Mouse (Mus musculus) testis, adult 2 months (tissue): ENCODE measurements around the gene Ccdc81. TPM values are rescaled to one million over a fixed set of nuclear protein-coding genes. Genes with fewer than 3 reads are reported as not detected.
A peak's percentile ranks its signal among the peaks of the same experiment; 100 is the strongest.

Source experiments
- H3K27ac ChIP-seq: fragments of 200-500 bp; 2 replicates; pipeline ENCODE4 v1.5.1; 2012; ENCODE audit warnings: low read depth, low read length; ENCODE audit not compliant: control insufficient read depth, insufficient read depth
- H3K27me3 ChIP-seq: fragments of 200-500 bp; 2 replicates; pipeline ENCODE4 v1.6.1; 2012; ENCODE audit warnings: mild to moderate bottlenecking, low read length, moderate library complexity; ENCODE audit not compliant: control insufficient read depth, insufficient read depth
- H3K36me3 ChIP-seq: fragments of 200-500 bp; 2 replicates; pipeline ENCODE4 v1.6.1; 2012; ENCODE audit warnings: mild to moderate bottlenecking, low read length; ENCODE audit not compliant: control insufficient read depth, insufficient read depth
- H3K4me1 ChIP-seq: fragments of 200-500 bp; 2 replicates; pipeline ENCODE4 v1.6.1; 2012; ENCODE audit warnings: low read length; ENCODE audit not compliant: control insufficient read depth, insufficient read depth
- H3K4me3 ChIP-seq: fragments of 200-500 bp; 2 replicates; pipeline ENCODE4 v1.5.1; 2012; ENCODE audit warnings: low read depth, mild to moderate bottlenecking, low read length, moderate library complexity, mixed read lengths; ENCODE audit not compliant: control insufficient read depth
- CTCF ChIP-seq: fragments of 200-500 bp; IDR thresholded peaks from 2 replicates; pipeline ENCODE4 v1.5.1; 2012; ENCODE audit warnings: low read depth, mild to moderate bottlenecking, inconsistent platforms, low read length, moderate library complexity; ENCODE audit not compliant: control insufficient read depth, insufficient read depth, insufficient replicate concordance
- POLR2A ChIP-seq: fragments of 200-500 bp; IDR thresholded peaks from 2 replicates; pipeline ENCODE4 v1.6.1; 2012; ENCODE audit warnings: low read depth, mild to moderate bottlenecking, inconsistent platforms, low read length, moderate library complexity; ENCODE audit not compliant: control insufficient read depth
- polyA plus RNA-seq: library from polyadenylated mRNA; depleted of rRNA; stranded (reverse); fragments of >200 nt; gene quantifications from 2 replicates; pipeline ENCODE4 v1.2.3, GENCODE M21; 2012; rRNA removed

The Ccdc81 gene
- 67.1 and 80.0 TPM in 2 replicates for polyA plus RNA-seq

- TF ChIP-seq CTCF (no peak), POLR2A (peak; percentile 26; the same call in 1 of the 2 replicates)
- H3K4me3 ChIP-seq, result peak within 1 kb of the TSS; percentile 92
- peaks cover 11% of the 10 kb centered on the region for H3K4me1 ChIP-seq
- no peaks in the 10 kb centered on the region for H3K36me3 ChIP-seq
- H3K27me3 ChIP-seq, result no peaks in the 10 kb centered on the region
- 0 out of 2 replicates have a peak within 1 kb of the TSS, but pooled peaks have one; percentile 42 for H3K27ac ChIP-seq
Measured at GRCm38 (mm10) chr7:89903442-89904343, at the start of gene Ccdc81. Gene Ccdc81, minus strand, starts transcription at chr7:89903629.

- H3K4me3 ChIP-seq, result no peak overlapping the region
Measured at GRCm38 (mm10) chr7:89949403-89949802, 46.0 kb upstream of the Ccdc81 start.

GRCm38 (mm10) chr7:89948026-89948425 lies 44.6 kb upstream of the Ccdc81 start:
- TF ChIP-seq CTCF, result no peak

More at GRCm38 (mm10) chr7:89949403-89949802, 46.0 kb upstream of the Ccdc81 start:
- Histone ChIP-seq H3K4me1 (no peaks in the 10 kb centered on the region), H3K27ac (no peak overlapping the region), H3K36me3 (no peaks in the 10 kb centered on the region), H3K27me3 (no peaks in the 10 kb centered on the region)
- TF ChIP-seq CTCF (no peak), POLR2A (no peak)

GRCm38 (mm10) chr7:89940571-89941463 lies 37.4 kb upstream of the Ccdc81 start, which contains the start of gene Hikeshi:
Gene Hikeshi, minus strand, starts transcription at chr7:89941204.
- peak within 1 kb of the TSS; percentile 3 for H3K27ac ChIP-seq
- peaks cover 2% of the 10 kb centered on the region; the same call in 1 of the 2 replicates for H3K4me1 ChIP-seq
- H3K36me3 ChIP-seq, result no peaks in the 10 kb centered on the region
- peak within 1 kb of the TSS; percentile 80 for H3K4me3 ChIP-seq
- no peaks in the 10 kb centered on the region for H3K27me3 ChIP-seq
- no peak for TF ChIP-seq CTCF
- peak; percentile 61 for TF ChIP-seq POLR2A

More at GRCm38 (mm10) chr7:89948026-89948425, 44.6 kb upstream of the Ccdc81 start:
- H3K27ac ChIP-seq, result no peak overlapping the region
- no peak overlapping the region for H3K4me3 ChIP-seq
- no peaks in the 10 kb centered on the region for H3K4me1 ChIP-seq
- H3K36me3 ChIP-seq, result no peaks in the 10 kb centered on the region
- no peaks in the 10 kb centered on the region for H3K27me3 ChIP-seq

- TF ChIP-seq CTCF (no peak), POLR2A (no peak)
- H3K4me1 ChIP-seq, result peaks cover 2% of the 10 kb centered on the region; the same call in 1 of the 2 replicates
- peak overlapping the region; percentile 3; the same call in 1 of the 2 replicates for H3K27ac ChIP-seq
- H3K4me3 ChIP-seq, result peak overlapping the region; percentile 50
- no peaks in the 10 kb centered on the region for H3K36me3 ChIP-seq
- no peaks in the 10 kb centered on the region for H3K27me3 ChIP-seq
Measured at GRCm38 (mm10) chr7:89939497-89940353, 36.3 kb upstream of the Ccdc81 start.

DNA sequence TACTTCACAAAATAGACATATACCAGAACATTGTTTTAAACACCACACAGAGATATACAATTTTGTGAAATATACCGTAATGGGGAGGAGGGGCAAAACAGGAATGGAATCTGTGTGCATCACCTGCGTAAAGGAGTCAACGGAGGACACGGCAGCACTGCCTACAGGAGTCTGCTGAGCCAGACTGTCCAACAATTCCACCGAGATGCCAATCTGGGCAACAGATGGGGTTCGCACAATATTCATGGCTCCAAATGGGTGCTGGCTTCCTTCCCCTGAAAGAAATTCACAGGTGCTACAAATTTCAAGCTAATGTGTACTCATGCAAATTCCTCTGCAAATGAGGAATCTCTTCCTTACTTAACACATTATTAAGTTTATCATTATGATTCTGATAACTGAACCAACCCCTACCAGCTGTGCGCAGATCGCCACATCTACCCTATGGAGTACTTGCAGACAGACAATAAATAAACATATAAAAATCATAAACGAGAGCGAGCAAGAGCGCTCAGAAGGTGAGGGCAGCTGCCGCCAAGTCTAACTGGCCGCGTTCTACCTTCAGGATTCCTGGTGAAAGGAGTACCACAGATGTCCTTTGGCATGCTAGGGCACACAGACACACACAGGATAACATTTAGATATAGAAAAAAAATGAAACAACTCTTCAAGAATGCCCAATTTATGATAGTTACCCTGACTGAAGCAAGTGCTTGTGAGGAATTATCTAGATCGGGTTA lies 20.2 kb upstream of the Ccdc81 start:
- Histone ChIP-seq H3K27me3 (no peaks in the 10 kb centered on the region), H3K27ac (no peak overlapping the region), H3K4me1 (no peaks in the 10 kb centered on the region), H3K4me3 (no peak overlapping the region), H3K36me3 (no peaks in the 10 kb centered on the region)
- TF ChIP-seq POLR2A (no peak), CTCF (no peak)
